Mouse (Mus musculus): ENCODE results near the gene Pbdc1. TPM values are rescaled to one million over a fixed set of nuclear protein-coding genes. Genes with fewer than 3 reads are reported as not detected.
"Not testable (repeated sequence)": the region's sequence is repeated elsewhere in the genome, so short reads cannot be mapped to it uniquely, and the experiment has no call there.

Gene Pbdc1
- polyA plus RNA-seq, 1 experiment from 2014 or later, result 71.5 TPM

- Histone ChIP-seq H3K4me3 (ENCODE audit: low read depth, low read length) (no peak overlapping the region), H3K4me2 (no peak overlapping the region), H3K9ac (ENCODE audit: low read depth, low read length) (no peak overlapping the region), H3K36me3 (ENCODE audit: control insufficient read depth, insufficient read depth, low read length) (no peaks in the 10 kb centered on the region), H3K27ac (ENCODE audit: low read depth, low read length) (no peak overlapping the region), H3K4me1 (replicated peaks; ENCODE audit: control insufficient read depth, insufficient read depth, low read length) (no peaks in the 10 kb centered on the region), H3K27me3 (replicated peaks; ENCODE audit: control insufficient read depth, insufficient read depth, low read length) (no peaks in the 10 kb centered on the region), H3K9me3 (ENCODE audit: control insufficient read depth, low read length) (no peaks in the 10 kb centered on the region)
- DNase-seq (ENCODE audit: low spot score), result no peak
- 42% methylated on average over 5 of the region's 5 CpGs for WGBS
- no peak for ATAC-seq (replicated peaks; ENCODE audit: low FRiP score)
These were observed 24.6 kb downstream of the Pbdc1 start for GRCm38 (mm10) chrX:105104175-105104574.

GRCm38 (mm10) chrX:105114994-105115393 is 35.4 kb downstream of the Pbdc1 start:
- 56% methylated on average over 2 of the region's 2 CpGs for WGBS
- Histone ChIP-seq H3K4me1 (replicated peaks; ENCODE audit: control insufficient read depth, insufficient read depth, low read length) (no peaks in the 10 kb centered on the region), H3K4me2 (no peak overlapping the region), H3K36me3 (ENCODE audit: control insufficient read depth, insufficient read depth, low read length) (no peaks in the 10 kb centered on the region), H3K4me3 (ENCODE audit: low read depth, low read length) (no peak overlapping the region), H3K9ac (ENCODE audit: low read depth, low read length) (no peak overlapping the region), H3K27ac (ENCODE audit: low read depth, low read length) (no peak overlapping the region), H3K9me3 (ENCODE audit: control insufficient read depth, low read length) (no peaks in the 10 kb centered on the region), H3K27me3 (replicated peaks; ENCODE audit: control insufficient read depth, insufficient read depth, low read length) (peaks cover 10% of the 10 kb centered on the region)
- ATAC-seq (replicated peaks; ENCODE audit: low FRiP score) (no peak), DNase-seq (ENCODE audit: low spot score) (no peak)

- H3K4me2 ChIP-seq, result peak within 1 kb of the TSS; percentile 88
These were observed 41.0 kb downstream of the Pbdc1 start, which contains the start of gene Magee1 for GRCm38 (mm10) chrX:105120275-105121226. Magee1 (plus strand) TSS chrX:105120378.

GRCm38 (mm10) chrX:105121227-105121865 is 41.8 kb downstream of the Pbdc1 start:
- WGBS, result 17% methylated on average over 37 of the region's 38 CpGs
- Histone ChIP-seq H3K4me2 (peak overlapping the region; percentile 88), H3K4me1 (replicated peaks; ENCODE audit: control insufficient read depth, insufficient read depth, low read length) (no peaks in the 10 kb centered on the region), H3K9ac (ENCODE audit: low read depth, low read length) (no peak overlapping the region), H3K4me3 (ENCODE audit: low read depth, low read length) (peak overlapping the region; percentile 56), H3K27me3 (replicated peaks; ENCODE audit: control insufficient read depth, insufficient read depth, low read length) (peaks cover 31% of the 10 kb centered on the region), H3K9me3 (ENCODE audit: control insufficient read depth, low read length) (no peaks in the 10 kb centered on the region), H3K36me3 (ENCODE audit: control insufficient read depth, insufficient read depth, low read length) (no peaks in the 10 kb centered on the region), H3K27ac (ENCODE audit: low read depth, low read length) (no peak overlapping the region)
- ATAC-seq (replicated peaks; ENCODE audit: low FRiP score), result peak; percentile 75
- DNase-seq (ENCODE audit: low spot score), result peak; percentile 51

More at GRCm38 (mm10) chrX:105120275-105121226, 41.0 kb downstream of the Pbdc1 start, which contains the start of gene Magee1:
- Histone ChIP-seq H3K4me1 (replicated peaks; ENCODE audit: control insufficient read depth, insufficient read depth, low read length) (no peaks in the 10 kb centered on the region), H3K9ac (ENCODE audit: low read depth, low read length) (peak within 1 kb of the TSS; percentile 53; the same call in 1 of the 2 replicates), H3K4me3 (ENCODE audit: low read depth, low read length) (peak within 1 kb of the TSS; percentile 56), H3K27ac (ENCODE audit: low read depth, low read length) (no peak within 1 kb of the TSS), H3K27me3 (replicated peaks; ENCODE audit: control insufficient read depth, insufficient read depth, low read length) (peaks cover 31% of the 10 kb centered on the region), H3K36me3 (ENCODE audit: control insufficient read depth, insufficient read depth, low read length) (no peaks in the 10 kb centered on the region), H3K9me3 (ENCODE audit: control insufficient read depth, low read length) (no peaks in the 10 kb centered on the region)
- 11% methylated on average over 62 of the region's 65 CpGs for WGBS
- ATAC-seq (replicated peaks; ENCODE audit: low FRiP score) (peak; percentile 73), DNase-seq (ENCODE audit: low spot score) (peak; percentile 59)

- Histone ChIP-seq H3K36me3 (ENCODE audit: control insufficient read depth, insufficient read depth, low read length) (no peaks in the 10 kb centered on the region), H3K4me1 (replicated peaks; ENCODE audit: control insufficient read depth, insufficient read depth, low read length) (no peaks in the 10 kb centered on the region), H3K4me3 (ENCODE audit: low read depth, low read length) (no peak overlapping the region), H3K4me2 (no peak overlapping the region), H3K27me3 (replicated peaks; ENCODE audit: control insufficient read depth, insufficient read depth, low read length) (peaks cover 22% of the 10 kb centered on the region), H3K27ac (ENCODE audit: low read depth, low read length) (no peak overlapping the region), H3K9me3 (ENCODE audit: control insufficient read depth, low read length) (no peaks in the 10 kb centered on the region), H3K9ac (ENCODE audit: low read depth, low read length) (no peak overlapping the region)
- DNase-seq (ENCODE audit: low spot score) (no peak), ATAC-seq (replicated peaks; ENCODE audit: low FRiP score) (no peak)
- 23% methylated on average over 2 of the region's 3 CpGs for WGBS
These were observed 45.3 kb downstream of the Pbdc1 start for GRCm38 (mm10) chrX:105124903-105125302.

GRCm38 (mm10) chrX:105151872-105152461 is 72.4 kb downstream of the Pbdc1 start:
- WGBS, result 36% methylated on average over 14 of the region's 26 CpGs
- H3K9me3 ChIP-seq (ENCODE audit: control insufficient read depth, low read length), result no peaks in the 10 kb centered on the region
- H3K4me3 ChIP-seq (ENCODE audit: low read depth, low read length), result no peak overlapping the region
- H3K4me1 ChIP-seq (replicated peaks; ENCODE audit: control insufficient read depth, insufficient read depth, low read length), result no peaks in the 10 kb centered on the region
- no peak for DNase-seq (ENCODE audit: low spot score)
- H3K9ac ChIP-seq (ENCODE audit: low read depth, low read length), result no peak overlapping the region
- H3K4me2 ChIP-seq, result peak overlapping the region; percentile 17; the same call in 1 of the 2 replicates
- H3K27ac ChIP-seq (ENCODE audit: low read depth, low read length), result no peak overlapping the region
- peaks cover 2% of the 10 kb centered on the region for H3K27me3 ChIP-seq (replicated peaks; ENCODE audit: control insufficient read depth, insufficient read depth, low read length)
- H3K36me3 ChIP-seq (ENCODE audit: control insufficient read depth, insufficient read depth, low read length), result no peaks in the 10 kb centered on the region
- no peak for ATAC-seq (replicated peaks; ENCODE audit: low FRiP score)

- H3K4me2 ChIP-seq; H3K36me3 ChIP-seq (ENCODE audit: control insufficient read depth, insufficient read depth, low read length); H3K27me3 ChIP-seq (replicated peaks; ENCODE audit: control insufficient read depth, insufficient read depth, low read length); H3K4me3 ChIP-seq (ENCODE audit: low read depth, low read length); ATAC-seq (replicated peaks; ENCODE audit: low FRiP score); H3K9ac ChIP-seq (ENCODE audit: low read depth, low read length); H3K27ac ChIP-seq (ENCODE audit: low read depth, low read length); DNase-seq (ENCODE audit: low spot score); H3K4me1 ChIP-seq (replicated peaks; ENCODE audit: control insufficient read depth, insufficient read depth, low read length); H3K9me3 ChIP-seq (ENCODE audit: control insufficient read depth, low read length): not testable (repeated sequence)
- WGBS, result 51% methylated on average over 6 of the region's 6 CpGs
These were observed 85.5 kb downstream of the Pbdc1 start for GRCm38 (mm10) chrX:105165007-105165406.
